Mouse (Mus musculus) cortical plate, adult 2 months (tissue): Measurements from ENCODE around the gene Tlx2.

Experiments used
- CTCF ChIP-seq: fragments of 200-500 bp; IDR thresholded peaks from 2 replicates; pipeline ENCODE4 v1.5.1; 2011; ENCODE audit warnings: mild to moderate bottlenecking, control low read depth, low read length; ENCODE audit not compliant: insufficient read depth; ENCODE audit errors: extremely low read depth
- POLR2A ChIP-seq: fragments of 200-500 bp; IDR thresholded peaks from 2 replicates; pipeline ENCODE4 v1.6.1; 2011; ENCODE audit warnings: mild to moderate bottlenecking, low read length, control low read depth; ENCODE audit not compliant: insufficient read depth; ENCODE audit errors: extremely low read depth

DNA sequence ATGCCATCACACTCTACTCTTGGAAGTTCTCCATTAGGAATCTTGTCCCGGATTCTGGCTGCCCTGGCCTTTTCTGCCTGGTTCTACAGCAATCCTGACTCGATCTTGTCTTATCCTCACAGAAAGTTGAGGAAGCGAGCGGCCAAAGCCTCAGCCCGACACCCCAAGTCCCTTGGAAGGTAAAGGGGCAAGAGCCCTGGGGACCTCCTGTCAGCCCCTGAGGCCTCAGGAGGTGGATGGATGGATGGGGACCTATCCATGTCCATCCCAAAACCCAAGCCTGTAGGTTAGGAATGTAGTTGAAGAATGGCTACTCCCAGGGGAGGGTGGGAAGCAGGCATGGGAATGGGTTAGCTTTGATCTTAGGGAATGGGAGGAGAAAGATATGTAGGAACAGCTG lies 26.1 kb downstream of the Tlx2 start:
- TF ChIP-seq POLR2A (no peak), CTCF (no peak)
